Mouse (Mus musculus) lung, embryonic 15.5 days (tissue): ENCODE measurements around the gene Gm10964. TPM values are rescaled to one million over a fixed set of nuclear protein-coding genes. Genes with fewer than 3 reads are reported as not detected.

Experiments used
- ATAC-seq: fragments of 200-750 bp; cut with Nextera tagmentation; 2 replicates; pipeline ENCODE4 v1.8.0; 2017; ENCODE audit warnings: moderate number of reproducible peaks, borderline replicate concordance; ENCODE audit not compliant: low FRiP score, low TSS enrichment; ENCODE audit errors: extremely low read depth
- H3K27ac ChIP-seq: fragments of 300-500 bp; sonication (generic); 2 replicates; pipeline ENCODE4 v1.5.1; 2015; ENCODE audit warnings: moderate library complexity, mild to moderate bottlenecking, inconsistent platforms
- H3K27me3 ChIP-seq: fragments of 300-500 bp; sonication (generic); 2 replicates; pipeline ENCODE4 v1.6.1; 2015; ENCODE audit warnings: inconsistent platforms
- H3K36me3 ChIP-seq: fragments of 300-500 bp; sonication (generic); 2 replicates; pipeline ENCODE4 v1.6.1; 2015; ENCODE audit warnings: inconsistent platforms
- H3K4me1 ChIP-seq: fragments of 300-500 bp; sonication (generic); 2 replicates; pipeline ENCODE4 v1.6.1; 2015; ENCODE audit warnings: inconsistent platforms
- H3K4me2 ChIP-seq: fragments of 300-500 bp; sonication (generic); 2 replicates; pipeline ENCODE4 v1.6.1; 2015; ENCODE audit warnings: inconsistent platforms, mild to moderate bottlenecking, moderate library complexity
- H3K4me3 ChIP-seq: fragments of 300-500 bp; sonication (generic); 2 replicates; pipeline ENCODE4 v1.5.1; 2015; ENCODE audit warnings: mild to moderate bottlenecking, inconsistent platforms
- H3K9ac ChIP-seq: fragments of 300-500 bp; sonication (generic); 2 replicates; pipeline ENCODE4 v1.6.1; 2015; ENCODE audit warnings: inconsistent platforms
- H3K9me3 ChIP-seq: fragments of 300-500 bp; sonication (generic); 2 replicates; pipeline ENCODE4 v1.6.1; 2016; ENCODE audit warnings: inconsistent platforms
- WGBS: fragments of 180-500 bp; shearing (Covaris S2); methylation state at CpG from one replicate; pipeline ENCODE4 v1.1.7; 2015; 5-methylcytosine and 5-hydroxymethylcytosine counted together
- polyA plus RNA-seq: library from polyadenylated mRNA; unstranded; fragments of >200 nt; fragmentation: Nextera tagmentation; extraction: Ambion mirVana; gene quantifications from 2 replicates; pipeline ENCODE4 v1.2.1, GENCODE M21; 2015

The Gm10964 gene
- not detected in 2 replicates for polyA plus RNA-seq

GRCm38 (mm10) chr3:103739329-103739728 lies at the start of gene Gm10964:
Gene Gm10964 (plus strand): TSS chr3:103739366.
- Histone ChIP-seq H3K27ac (peak within 1 kb of the TSS; percentile 96), H3K27me3 (no peaks in the 10 kb centered on the region), H3K36me3 (peaks cover 19% of the 10 kb centered on the region), H3K9me3 (no peaks in the 10 kb centered on the region), H3K4me3 (peak within 1 kb of the TSS; percentile 40), H3K4me2 (peak within 1 kb of the TSS; percentile 61), H3K9ac (peak within 1 kb of the TSS; percentile 43), H3K4me1 (peaks cover 45% of the 10 kb centered on the region)
- WGBS = 89% methylated on average over 1 of the region's 1 CpGs
- ATAC-seq = no peak

- H3K9me3 ChIP-seq = no peaks in the 10 kb centered on the region
- no peak overlapping the region for H3K27ac ChIP-seq
- H3K36me3 ChIP-seq = no peaks in the 10 kb centered on the region
- H3K4me2 ChIP-seq = no peak overlapping the region
- H3K9ac ChIP-seq = no peak overlapping the region
- ATAC-seq = no peak
- H3K4me1 ChIP-seq = no peaks in the 10 kb centered on the region
- no peaks in the 10 kb centered on the region for H3K27me3 ChIP-seq
- H3K4me3 ChIP-seq = no peak overlapping the region
- WGBS = 69% methylated on average over 3 of the region's 3 CpGs
Observed at GRCm38 (mm10) chr3:103690506-103690905, 48.7 kb upstream of the Gm10964 start.

- Histone ChIP-seq H3K4me1 (no peaks in the 10 kb centered on the region), H3K9me3 (no peaks in the 10 kb centered on the region), H3K36me3 (no peaks in the 10 kb centered on the region), H3K27ac (no peak overlapping the region), H3K27me3 (no peaks in the 10 kb centered on the region), H3K4me2 (no peak overlapping the region), H3K9ac (no peak overlapping the region), H3K4me3 (no peak overlapping the region)
- WGBS = 59% methylated on average over 3 of the region's 3 CpGs
- no peak for ATAC-seq
Observed at GRCm38 (mm10) chr3:103695556-103695955, 43.6 kb upstream of the Gm10964 start.

GRCm38 (mm10) chr3:103696388-103696925 lies 42.7 kb upstream of the Gm10964 start:
- H3K27me3 ChIP-seq = no peaks in the 10 kb centered on the region
- H3K36me3 ChIP-seq = no peaks in the 10 kb centered on the region
- H3K9ac ChIP-seq = no peak overlapping the region
- H3K4me3 ChIP-seq = no peak overlapping the region
- no peak overlapping the region for H3K4me2 ChIP-seq
- H3K4me1 ChIP-seq = no peaks in the 10 kb centered on the region
- no peak for ATAC-seq
- 97% methylated on average over 1 of the region's 1 CpGs for WGBS
- no peak overlapping the region for H3K27ac ChIP-seq
- no peaks in the 10 kb centered on the region for H3K9me3 ChIP-seq

DNA sequence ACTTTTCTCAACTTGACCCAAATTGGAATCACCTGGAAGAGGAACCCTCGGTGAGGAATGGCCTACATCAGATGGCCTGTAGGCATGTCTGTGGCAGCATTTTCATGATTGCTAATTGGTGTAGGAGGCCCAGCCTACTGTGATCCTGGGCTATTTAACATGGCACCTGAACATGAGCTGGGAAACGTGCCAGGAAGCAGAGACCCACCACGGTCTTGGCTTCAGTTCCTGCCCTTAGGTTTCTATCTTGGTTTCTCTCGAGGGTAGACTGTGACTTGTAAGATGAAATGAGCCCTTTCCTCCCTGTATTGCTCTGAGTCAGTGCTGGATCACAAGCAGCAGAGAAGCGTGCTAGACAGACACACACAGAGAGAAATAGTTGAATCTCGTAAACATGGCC lies 34.5 kb upstream of the Gm10964 start:
- H3K4me2 ChIP-seq = no peak overlapping the region
- H3K27ac ChIP-seq = no peak overlapping the region
- no peak overlapping the region for H3K9ac ChIP-seq
- no peaks in the 10 kb centered on the region for H3K9me3 ChIP-seq
- no peak for ATAC-seq
- H3K36me3 ChIP-seq = no peaks in the 10 kb centered on the region
- 0 out of 2 replicates have a peak, but pooled peaks cover 6% of the 10 kb centered on the region for H3K4me1 ChIP-seq
- H3K4me3 ChIP-seq = no peak overlapping the region
- 63% methylated on average over 6 of the region's 6 CpGs for WGBS
- H3K27me3 ChIP-seq = no peaks in the 10 kb centered on the region

GRCm38 (mm10) chr3:103705426-103705825 lies 33.7 kb upstream of the Gm10964 start:
- Histone ChIP-seq H3K4me1 (0 out of 2 replicates have a peak, but pooled peaks cover 6% of the 10 kb centered on the region), H3K27ac (no peak overlapping the region), H3K4me3 (no peak overlapping the region), H3K9me3 (no peaks in the 10 kb centered on the region), H3K36me3 (no peaks in the 10 kb centered on the region), H3K9ac (no peak overlapping the region), H3K4me2 (no peak overlapping the region), H3K27me3 (no peaks in the 10 kb centered on the region)
- 61% methylated on average over 12 of the region's 12 CpGs for WGBS
- no peak for ATAC-seq

GRCm38 (mm10) chr3:103709470-103710040 lies 29.6 kb upstream of the Gm10964 start:
- H3K4me2 ChIP-seq = no peak overlapping the region
- no peak for ATAC-seq
- 83% methylated on average over 5 of the region's 5 CpGs for WGBS
- H3K36me3 ChIP-seq = no peaks in the 10 kb centered on the region
- no peak overlapping the region for H3K4me3 ChIP-seq
- H3K9ac ChIP-seq = no peak overlapping the region
- H3K4me1 ChIP-seq = 0 out of 2 replicates have a peak, but pooled peaks cover 6% of the 10 kb centered on the region
- no peaks in the 10 kb centered on the region for H3K9me3 ChIP-seq
- no peak overlapping the region for H3K27ac ChIP-seq
- H3K27me3 ChIP-seq = no peaks in the 10 kb centered on the region

GRCm38 (mm10) chr3:103712196-103712595 lies 27.0 kb upstream of the Gm10964 start:
- Histone ChIP-seq H3K4me2 (no peak overlapping the region), H3K9ac (no peak overlapping the region), H3K4me3 (no peak overlapping the region), H3K4me1 (peaks cover 19% of the 10 kb centered on the region), H3K27ac (no peak overlapping the region), H3K36me3 (no peaks in the 10 kb centered on the region), H3K27me3 (no peaks in the 10 kb centered on the region), H3K9me3 (no peaks in the 10 kb centered on the region)
- WGBS = 94% methylated on average over 4 of the region's 4 CpGs
- ATAC-seq = no peak

DNA sequence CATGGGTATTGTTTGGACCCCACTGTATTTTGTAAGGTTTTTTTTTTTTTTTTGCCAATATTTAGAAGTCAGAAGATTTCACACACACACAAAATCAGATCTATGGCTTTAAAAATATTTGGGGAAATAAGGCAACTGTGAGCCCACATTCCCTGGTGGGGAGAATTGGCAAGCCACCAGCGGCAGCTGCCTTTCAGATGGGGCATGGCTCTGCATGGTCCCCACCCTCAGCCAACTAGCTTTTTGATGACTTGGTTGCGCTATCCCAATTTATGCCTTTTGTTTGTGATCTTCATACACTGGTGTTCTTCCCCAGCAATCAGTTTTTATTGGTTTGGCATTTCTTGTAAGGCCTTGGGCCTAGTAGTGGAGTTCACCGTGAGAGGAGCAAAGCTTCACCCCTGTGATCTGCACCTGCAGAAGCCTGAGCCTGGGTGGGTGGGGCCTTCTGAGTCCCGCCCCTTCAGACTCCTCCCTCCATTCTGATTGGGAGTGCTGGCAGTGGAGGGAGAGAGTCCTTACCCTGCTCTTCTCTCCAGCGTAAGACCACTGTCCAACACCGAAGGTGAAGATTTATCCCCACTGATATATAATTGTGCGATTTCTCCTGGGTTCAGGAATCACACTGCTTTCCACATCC lies 24.8 kb upstream of the Gm10964 start:
- Histone ChIP-seq H3K4me1 (peaks cover 30% of the 10 kb centered on the region), H3K4me2 (no peak overlapping the region), H3K27me3 (no peaks in the 10 kb centered on the region), H3K4me3 (no peak overlapping the region), H3K27ac (no peak overlapping the region), H3K9me3 (no peaks in the 10 kb centered on the region), H3K36me3 (no peaks in the 10 kb centered on the region), H3K9ac (no peak overlapping the region)
- WGBS = 66% methylated on average over 7 of the region's 7 CpGs
- ATAC-seq = no peak; the same call in 1 of the 2 replicates

DNA sequence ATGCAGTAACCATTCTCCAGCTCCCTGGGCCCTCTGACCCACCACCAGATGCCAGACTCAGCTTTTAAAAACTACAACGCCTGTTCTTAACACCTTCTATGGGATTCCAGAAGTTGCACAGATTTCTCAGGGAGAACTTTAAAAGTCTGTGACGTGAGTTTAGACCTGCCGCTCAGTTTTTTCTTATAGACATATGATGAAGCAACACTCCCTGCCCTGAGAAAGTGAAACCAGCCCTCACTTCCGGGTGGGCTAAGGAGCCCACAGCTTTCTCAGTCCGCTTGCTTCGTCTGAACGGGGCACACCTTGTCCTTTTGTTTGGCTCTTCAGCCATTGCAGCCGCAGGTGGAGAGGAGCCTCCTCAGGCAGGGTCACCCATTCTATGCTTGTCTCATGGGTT lies 24.2 kb upstream of the Gm10964 start:
- ATAC-seq = no peak
- Histone ChIP-seq H3K4me3 (no peak overlapping the region), H3K4me1 (peaks cover 32% of the 10 kb centered on the region), H3K27ac (no peak overlapping the region), H3K4me2 (no peak overlapping the region), H3K9me3 (no peaks in the 10 kb centered on the region), H3K27me3 (no peaks in the 10 kb centered on the region), H3K9ac (no peak overlapping the region), H3K36me3 (no peaks in the 10 kb centered on the region)
- WGBS = 68% methylated on average over 8 of the region's 8 CpGs

DNA sequence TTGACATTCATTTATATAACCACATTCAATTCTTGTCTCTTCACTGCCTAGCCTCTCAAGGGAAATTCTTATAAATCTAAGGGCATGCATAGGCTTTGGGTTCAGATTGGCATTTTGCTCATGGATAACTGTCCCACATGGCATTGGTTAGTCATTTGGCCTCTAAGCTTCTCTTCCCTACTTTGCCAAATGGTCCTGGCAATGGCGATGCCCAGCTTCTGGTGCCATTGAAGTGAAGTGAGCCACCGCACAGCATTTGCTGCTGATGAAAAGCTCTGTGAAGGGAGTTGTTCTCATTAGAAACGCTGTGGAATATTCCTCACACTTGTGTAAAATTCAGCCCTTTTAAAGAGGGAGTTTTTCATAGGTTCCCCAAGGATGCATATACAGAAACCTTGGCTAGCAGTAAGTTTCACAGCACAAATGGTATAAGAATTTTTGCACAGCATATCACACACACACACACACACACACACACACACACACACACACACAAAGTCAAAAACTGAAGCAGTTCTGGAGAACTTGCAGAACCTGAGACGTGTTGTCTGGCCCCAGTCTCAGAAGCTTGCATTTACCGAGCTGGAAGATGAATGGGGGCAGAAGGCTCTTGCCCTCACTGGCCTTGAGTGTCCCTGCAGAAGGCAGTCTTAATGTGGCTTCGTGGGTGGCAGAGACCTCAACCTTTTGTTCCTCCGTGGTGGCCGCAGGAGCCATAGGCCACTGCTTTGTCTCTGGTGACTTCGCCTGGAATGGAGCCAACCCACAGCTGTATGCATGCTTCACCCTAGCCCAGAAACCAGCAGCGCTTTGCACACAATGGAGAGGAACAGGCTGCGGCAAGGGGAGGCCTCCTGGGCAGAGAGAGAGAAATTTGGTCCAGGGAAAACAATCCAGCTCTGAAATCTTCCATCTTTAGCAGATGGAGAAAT lies 23.1 kb upstream of the Gm10964 start:
- H3K4me1 ChIP-seq = peaks cover 32% of the 10 kb centered on the region
- no peaks in the 10 kb centered on the region for H3K36me3 ChIP-seq
- peak overlapping the region; percentile 89 for H3K27ac ChIP-seq
- peak; percentile 89 for ATAC-seq
- H3K4me2 ChIP-seq = no peak overlapping the region
- H3K27me3 ChIP-seq = no peaks in the 10 kb centered on the region
- 35% methylated on average over 11 of the region's 11 CpGs for WGBS
- H3K9ac ChIP-seq = no peak overlapping the region
- no peaks in the 10 kb centered on the region for H3K9me3 ChIP-seq
- no peak overlapping the region for H3K4me3 ChIP-seq
